Mouse (Mus musculus) CH12.LX (cell line): ENCODE measurements at regions not wholly inside any gene's neighbourhood (a gene's known extent, or its start where the extent isn't known, plus 50 kb on each side); places are given as distances from the start of the nearest gene placed in this dataset.

Experiments
- DNase-seq: peaks from one replicate; pipeline ENCODE4 v3.0.0-alpha.2; 2013; ENCODE audit errors: extremely low read depth
- H3K27ac ChIP-seq: 2 replicates; pipeline ENCODE4 v1.5.1; 2012; ENCODE audit warnings: low read depth, mild to moderate bottlenecking, control low read depth, moderate library complexity; ENCODE audit not compliant: insufficient read depth
- H3K27me3 ChIP-seq: replicated peaks from 2 replicates; pipeline ENCODE3; 2012; ENCODE audit warnings: inconsistent platforms
- H3K36me3 ChIP-seq, 2 experiments: replicated peaks in 1 of 2; 2 replicates each; pipeline versions ENCODE3 to v1.6.1; 2012; ENCODE audit warnings: inconsistent platforms in 1 of 2, low read length in 1 of 2, mild to moderate bottlenecking in 1 of 2, mixed read lengths in 1 of 2, moderate library complexity in 1 of 2; ENCODE audit not compliant: control insufficient read depth in 1 of 2, insufficient read depth in 1 of 2
- H3K4me1 ChIP-seq, 2 experiments: 2 replicates each; pipeline ENCODE4 v1.6.1; 2012; ENCODE audit warnings: inconsistent platforms in 1 of 2, moderate library complexity in 1 of 2; ENCODE audit not compliant: insufficient read depth in 2 of 2, control insufficient read depth in 1 of 2
- H3K4me2 ChIP-seq: 2 replicates; pipeline ENCODE4 v1.6.1; 2012; ENCODE audit warnings: low read depth, mild to moderate bottlenecking, control low read depth; ENCODE audit not compliant: poor library complexity, insufficient read depth, severe bottlenecking
- H3K4me3 ChIP-seq, 3 experiments: fragments of 150-350 bp in 1 of 3; sonication (generic) in 1 of 3; replicated peaks in 1 of 3; 2 replicates each; pipeline versions ENCODE3 to v1.5.1; 2011 to 2012; ENCODE audit warnings: low read depth in 2 of 3, low read length in 2 of 3, mild to moderate bottlenecking in 2 of 3, moderate library complexity in 2 of 3, control low read depth in 1 of 3, improper control_type of control experiment in 1 of 3, inconsistent platforms in 1 of 3, mixed read lengths in 1 of 3; ENCODE audit not compliant: poor library complexity in 1 of 3
- H3K79me2 ChIP-seq: replicated peaks from 2 replicates; pipeline ENCODE4 v1.6.1; 2012; ENCODE audit warnings: mild to moderate bottlenecking, moderate library complexity; ENCODE audit not compliant: control insufficient read depth, poor library complexity, insufficient read depth, severe bottlenecking; ENCODE audit errors: extremely low read depth
- H3K9ac ChIP-seq: 2 replicates; pipeline ENCODE4 v1.6.1; 2012; ENCODE audit warnings: low read depth, mild to moderate bottlenecking, control low read depth, moderate library complexity; ENCODE audit not compliant: insufficient read depth
- H3K9me3 ChIP-seq: replicated peaks from 2 replicates; pipeline ENCODE3; 2012; ENCODE audit warnings: low read length, inconsistent platforms, mixed read lengths
- CHD1 ChIP-seq: IDR thresholded peaks from 2 replicates; pipeline ENCODE4 v1.6.1; 2012; ENCODE audit warnings: low read depth, low read length, improper control_type of control experiment, inconsistent platforms
- CHD2 ChIP-seq: IDR thresholded peaks from 2 replicates; pipeline ENCODE4 v1.6.1; 2011; ENCODE audit warnings: low read length, improper control_type of control experiment
- CTCF ChIP-seq, 2 experiments: IDR thresholded peaks in 1 of 2; conservative IDR thresholded peaks in 1 of 2; 2 replicates each; pipeline ENCODE4 v1.5.1; 2011 to 2012; ENCODE audit warnings: low read depth in 2 of 2, low read length in 2 of 2, improper control_type of control experiment in 1 of 2, inconsistent platforms in 1 of 2, mild to moderate bottlenecking in 1 of 2, moderate library complexity in 1 of 2
- E2F4 ChIP-seq: IDR thresholded peaks from 2 replicates; pipeline ENCODE4 v1.6.1; 2011; ENCODE audit warnings: low read depth, low read length, improper control_type of control experiment; ENCODE audit not compliant: insufficient replicate concordance
- HCFC1 ChIP-seq: IDR thresholded peaks from 2 replicates; pipeline ENCODE4 v1.6.1; 2012; ENCODE audit warnings: low read depth, mild to moderate bottlenecking, inconsistent platforms, low read length, improper control_type of control experiment
- IRF4 ChIP-seq: IDR thresholded peaks from 2 replicates; pipeline ENCODE4 v1.6.1; 2014; ENCODE audit warnings: low read depth, mild to moderate bottlenecking, inconsistent platforms, low read length, improper control_type of control experiment
- JUN ChIP-seq: IDR thresholded peaks from 2 replicates; pipeline ENCODE4 v1.6.1; 2011; ENCODE audit warnings: low read depth, mild to moderate bottlenecking, low read length, improper control_type of control experiment, moderate library complexity; ENCODE audit not compliant: insufficient read depth
- JUND ChIP-seq: conservative IDR thresholded peaks from 2 replicates; pipeline ENCODE4 v1.6.1; 2011; ENCODE audit warnings: low read depth, low read length, improper control_type of control experiment
- MAFK ChIP-seq: IDR thresholded peaks from 2 replicates; pipeline ENCODE4 v1.6.1; 2011; ENCODE audit warnings: low read length, improper control_type of control experiment; ENCODE audit not compliant: insufficient replicate concordance
- MAX ChIP-seq: IDR thresholded peaks from 2 replicates; pipeline ENCODE4 v1.6.1; 2011; ENCODE audit warnings: low read length, improper control_type of control experiment
- MEF2A ChIP-seq: IDR thresholded peaks from 2 replicates; pipeline ENCODE4 v1.6.1; 2014; ENCODE audit warnings: low read depth, mild to moderate bottlenecking, inconsistent platforms, low read length, improper control_type of control experiment, borderline replicate concordance
- MXI1 ChIP-seq: IDR thresholded peaks from 2 replicates; pipeline ENCODE4 v1.6.1; 2011; ENCODE audit warnings: mild to moderate bottlenecking, low read depth, low read length, improper control_type of control experiment
- NELFE ChIP-seq: IDR thresholded peaks from 2 replicates; pipeline ENCODE4 v1.6.1; 2011; ENCODE audit warnings: low read depth, low read length, improper control_type of control experiment
- POLR2A ChIP-seq: IDR thresholded peaks from 2 replicates; pipeline ENCODE4 v1.6.1; 2011; ENCODE audit warnings: low read depth, mild to moderate bottlenecking, improper control_type of control experiment, low read length
- RCOR1 ChIP-seq: conservative IDR thresholded peaks from 2 replicates; pipeline ENCODE4 v1.6.1; 2012; ENCODE audit warnings: low read depth, mild to moderate bottlenecking, inconsistent platforms, low read length, improper control_type of control experiment
- SIN3A ChIP-seq: IDR thresholded peaks from 2 replicates; pipeline ENCODE4 v1.6.1; 2012; ENCODE audit warnings: low read length, improper control_type of control experiment, inconsistent platforms
- TCF12 ChIP-seq: IDR thresholded peaks from 2 replicates; pipeline ENCODE4 v1.6.1; 2014; ENCODE audit warnings: low read depth, mild to moderate bottlenecking, inconsistent platforms, low read length, improper control_type of control experiment
- UBTF ChIP-seq: IDR thresholded peaks from 2 replicates; pipeline ENCODE4 v1.6.1; 2012; ENCODE audit warnings: low read depth, mild to moderate bottlenecking, inconsistent platforms, low read length, improper control_type of control experiment, moderate library complexity
- ZKSCAN1 ChIP-seq: IDR thresholded peaks from 2 replicates; pipeline ENCODE4 v1.6.1; 2012; ENCODE audit warnings: low read depth, inconsistent platforms, low read length, improper control_type of control experiment, borderline replicate concordance
- ZMIZ1 ChIP-seq: IDR thresholded peaks from 2 replicates; pipeline ENCODE4 v1.6.1; 2012; ENCODE audit warnings: low read depth, mild to moderate bottlenecking, inconsistent platforms, low read length, improper control_type of control experiment
- ZNF384 ChIP-seq: IDR thresholded peaks from 2 replicates; pipeline ENCODE4 v1.6.1; 2012; ENCODE audit warnings: low read depth, low read length, improper control_type of control experiment, inconsistent platforms
- dilution Hi-C: fragments of 300-500 bp; cut with MboI; formaldehyde crosslinking; loops from 2 replicates; pipeline ENCODE4 v1.14.3; 2020; ENCODE audit warnings: low sequenced_read_pairs; ENCODE audit not compliant: extremely low pct_unique_long_range_greater_than_20kb, extremely low pct_ligation_motif_present
- in situ Hi-C: fragments of 300-500 bp; cut with MboI; formaldehyde crosslinking; loops from 3 replicates; pipeline ENCODE4 v1.14.3; 2019; ENCODE audit warnings: low sequenced_read_pairs, low pct_ligation_motif_present, low pct_unique_long_range_greater_than_20kb, mixed read lengths

- no peaks in the 10 kb centered on the region for H3K36me3 ChIP-seq
- DNase-seq = no peak
- no peak for TF ChIP-seq IRF4
- no peak for TF ChIP-seq MXI1
- TF ChIP-seq ZKSCAN1 = no peak
- no peak for TF ChIP-seq UBTF
- no peak for TF ChIP-seq CTCF (conservative IDR thresholded peaks at IDR 0.05 in 1 of 2, IDR thresholded peaks at IDR 0.05 in 1 of 2; ENCODE audit: low read depth in 2 of 2, low read length in 2 of 2)
- no peak for TF ChIP-seq HCFC1
- TF ChIP-seq, all 38 proteins: peak for 0
- dilution Hi-C loops (no loop called here), in situ Hi-C loops (no loop called here)
- no peak overlapping the region for H3K4me3 ChIP-seq
- no peak overlapping the region for H3K9ac ChIP-seq
- no peaks in the 10 kb centered on the region for H3K27me3 ChIP-seq
- H3K4me1 ChIP-seq = no peaks in the 10 kb centered on the region
- H3K4me2 ChIP-seq = no peak overlapping the region
- H3K27ac ChIP-seq = no peak overlapping the region
- H3K9me3 ChIP-seq = no peaks in the 10 kb centered on the region
- H3K79me2 ChIP-seq = no peaks in the 10 kb centered on the region
These were observed 384.4 kb upstream of the Gm10131 start for GRCm38 (mm10) chr8:34495974-34496373.

DNA sequence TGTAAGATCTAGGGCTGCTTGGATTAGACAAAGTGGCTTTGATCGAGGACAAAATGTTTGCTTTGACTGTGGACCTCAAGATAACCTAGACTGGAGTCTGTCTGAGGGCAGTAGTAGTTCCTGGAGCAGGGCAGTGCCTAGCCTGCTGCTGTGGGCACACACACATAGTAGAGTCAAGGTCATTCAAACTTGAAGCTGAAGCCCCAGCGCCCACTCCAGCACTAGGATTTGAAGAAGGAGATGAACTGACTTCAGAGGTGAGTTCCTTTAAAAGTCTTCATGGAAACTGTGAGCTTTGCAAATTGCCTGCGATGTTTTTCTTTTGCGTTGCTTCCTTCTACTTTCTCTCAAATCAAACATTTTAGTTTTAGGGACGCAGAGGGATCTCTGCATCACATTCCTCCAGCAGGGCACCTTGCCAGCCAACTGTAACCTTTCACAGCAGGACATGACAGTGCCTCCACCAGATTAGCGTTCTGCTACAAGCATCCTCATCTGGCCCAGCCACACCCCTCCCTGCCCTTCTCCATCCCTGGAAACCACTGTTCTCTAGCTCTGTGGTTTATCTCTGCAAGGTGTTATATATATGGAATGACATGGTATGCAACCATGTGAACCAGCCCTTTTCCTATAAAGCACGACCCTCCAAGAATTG is 377.3 kb upstream of the Gm10131 start:
- in situ Hi-C loops = loop anchor here (10.0 kb wide), 1 partner anchor 314 kb away; no protein-coding TSS in a partner anchor
- no peak overlapping the region for H3K4me2 ChIP-seq
- H3K36me3 ChIP-seq = no peaks in the 10 kb centered on the region
- TF ChIP-seq RCOR1 (no peak), TCF12 (no peak), ZMIZ1 (no peak), NELFE (no peak), UBTF (no peak), CHD1 (no peak), SIN3A (no peak), MEF2A (no peak), MAFK (no peak), POLR2A (no peak), JUND (no peak), CHD2 (no peak), JUN (no peak), ZNF384 (no peak), E2F4 (no peak), CTCF (conservative IDR thresholded peaks at IDR 0.05 in 1 of 2, IDR thresholded peaks at IDR 0.05 in 1 of 2; ENCODE audit: low read depth in 2 of 2, low read length in 2 of 2) (no peak), MAX (no peak)
- H3K9ac ChIP-seq = no peak overlapping the region
- H3K9me3 ChIP-seq = no peaks in the 10 kb centered on the region
- no peaks in the 10 kb centered on the region for H3K27me3 ChIP-seq
- H3K4me1 ChIP-seq = 0 out of 4 replicates have a peak, but pooled peaks cover 0 to 3% of the 10 kb centered on the region in 2 experiments
- no peaks in the 10 kb centered on the region for H3K79me2 ChIP-seq
- no peak for DNase-seq
- no peak overlapping the region for H3K4me3 ChIP-seq
- dilution Hi-C loops = no loop called here
- no peak overlapping the region for H3K27ac ChIP-seq
